8 mouse cellular contexts compared by ENCODE assay signal in the genomic region with DNA sequence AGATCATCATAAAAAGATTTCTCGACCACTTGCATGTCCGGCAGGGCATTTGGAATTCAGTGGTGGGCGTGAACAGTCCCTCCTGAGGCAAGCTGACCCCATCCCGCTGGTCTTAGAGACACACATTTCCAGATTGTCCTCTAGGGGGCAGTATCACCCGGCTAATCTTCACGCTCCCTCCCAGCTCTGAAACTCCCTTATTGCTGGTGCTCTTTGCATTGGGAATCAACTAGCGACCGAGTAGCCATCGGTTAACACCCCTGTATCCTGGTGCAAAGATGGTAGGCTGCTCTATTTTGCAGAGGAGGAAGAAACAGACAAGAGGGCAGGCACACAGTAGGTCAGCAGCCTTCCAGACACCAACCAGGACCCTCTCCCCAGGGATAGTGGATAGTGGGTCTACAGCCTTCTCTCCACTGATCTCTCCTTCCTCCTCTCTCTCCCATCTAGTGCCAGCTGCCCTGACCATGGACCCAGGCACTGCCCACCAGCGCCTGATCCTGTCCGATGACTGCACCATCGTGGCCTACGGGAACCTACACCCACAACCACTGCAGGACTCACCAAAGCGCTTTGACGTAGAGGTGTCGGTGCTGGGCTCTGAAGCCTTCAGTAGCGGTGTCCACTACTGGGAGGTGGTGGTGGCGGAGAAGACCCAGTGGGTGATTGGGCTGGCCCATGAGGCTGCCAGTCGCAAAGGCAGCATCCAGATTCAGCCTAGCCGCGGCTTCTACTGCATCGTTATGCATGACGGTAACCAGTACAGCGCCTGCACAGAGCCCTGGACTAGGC. TPM values are rescaled to one million over a fixed set of nuclear protein-coding genes. Genes with fewer than 3 reads are reported as not detected.
A peak's percentile ranks its signal among the peaks of the same experiment; 100 is the strongest.
DNase-seq lines count a peak whose midpoint lies in the region; ATAC-seq and TF ChIP-seq lines count a peak whose summit lies in the region.
"Had no signal": no experiment of that assay in that cellular context is flagged by ENCODE, and none has a peak within 500 bp of the region (broad histone marks: within the 10 kb centered on the region; RNA-seq: fewer than 3 reads in every experiment).

No protein-coding gene starts in this region.

- H3K4me1 ChIP-seq in midbrain, embryonic 10.5 days, result peaks cover 37% of the 10 kb centered on the region
- no peaks in the 10 kb centered on the region for H3K4me1 ChIP-seq in midbrain, embryonic 15.5 days
- H3K4me1 ChIP-seq in hindbrain, embryonic 13.5 days (replicated peaks), result peaks cover 35% of the 10 kb centered on the region
- H3K4me1 ChIP-seq in lung, embryonic 14.5 days (ENCODE audit: insufficient read depth), result peaks cover 6% of the 10 kb centered on the region
- peaks cover 3% of the 10 kb centered on the region; the same call in 1 of the 2 replicates for H3K4me1 ChIP-seq in small intestine, adult 2 months (ENCODE audit: control insufficient read depth, insufficient read depth, insufficient read length, low read length)

- 65% methylated on average over 24 of the region's 24 CpGs for WGBS in midbrain, embryonic 10.5 days
- WGBS in midbrain, embryonic 15.5 days, result 66% methylated on average over 24 of the region's 24 CpGs
- WGBS in hindbrain, embryonic 13.5 days, result 63% methylated on average over 24 of the region's 24 CpGs
- 62% methylated on average over 24 of the region's 24 CpGs for WGBS in lung, embryonic 14.5 days
- 60% methylated on average over 24 of the region's 24 CpGs for WGBS in small intestine, adult 2 months

- TF ChIP-seq CTCF in lung, embryonic 14.5 days (IDR thresholded peaks at IDR 0.05; ENCODE audit: low read depth), result peak; percentile 89
- peak; percentile 75; the same call in 1 of the 2 replicates for TF ChIP-seq CTCF in small intestine, adult 2 months (IDR thresholded peaks at IDR 0.05; ENCODE audit: extremely low read depth, insufficient read length, insufficient replicate concordance, low read depth, low read length)

- H3K9ac ChIP-seq in midbrain, embryonic 15.5 days, result no peak overlapping the region
- no peak overlapping the region for H3K9ac ChIP-seq in hindbrain, embryonic 13.5 days
- no peak overlapping the region for H3K9ac ChIP-seq in lung, embryonic 14.5 days
- H3K9ac ChIP-seq: neural tube, embryonic 13.5 days had no signal

- no peak overlapping the region for H3K4me3 ChIP-seq in midbrain, embryonic 10.5 days
- no peak overlapping the region for H3K4me3 ChIP-seq in midbrain, embryonic 15.5 days
- H3K4me3 ChIP-seq in hindbrain, embryonic 13.5 days, result no peak overlapping the region
- no peak overlapping the region for H3K4me3 ChIP-seq in lung, embryonic 14.5 days (ENCODE audit: low read depth, low read length)
- no peak overlapping the region for H3K4me3 ChIP-seq in small intestine, adult 2 months (ENCODE audit: low read depth, low read length)
- H3K4me3 ChIP-seq: neural tube, embryonic 13.5 days had no signal

- no peak overlapping the region for H3K27ac ChIP-seq in midbrain, embryonic 10.5 days (replicated peaks)
- H3K27ac ChIP-seq in midbrain, embryonic 15.5 days, result no peak overlapping the region
- no peak overlapping the region for H3K27ac ChIP-seq in hindbrain, embryonic 13.5 days
- no peak overlapping the region for H3K27ac ChIP-seq in lung, embryonic 14.5 days (ENCODE audit: low read depth)
- H3K27ac ChIP-seq in small intestine, adult 2 months (ENCODE audit: insufficient read depth, low read depth, low read length), result no peak overlapping the region
- H3K27ac ChIP-seq: neural tube, embryonic 13.5 days had no signal

- H3K36me3 ChIP-seq in midbrain, embryonic 10.5 days, result 0 out of 2 replicates have a peak, but pooled peaks cover 11% of the 10 kb centered on the region
- peaks cover 11% of the 10 kb centered on the region; the same call in 1 of the 2 replicates for H3K36me3 ChIP-seq in midbrain, embryonic 15.5 days (replicated peaks)
- H3K36me3 ChIP-seq in hindbrain, embryonic 13.5 days, result peaks cover 34% of the 10 kb centered on the region
- H3K36me3 ChIP-seq in lung, embryonic 14.5 days (ENCODE audit: insufficient read depth), result peaks cover 14% of the 10 kb centered on the region
- H3K36me3 ChIP-seq in small intestine, adult 2 months (ENCODE audit: control insufficient read depth, insufficient read depth, low read length), result no peaks in the 10 kb centered on the region

- no peaks in the 10 kb centered on the region for H3K9me3 ChIP-seq in midbrain, embryonic 10.5 days (replicated peaks)
- H3K9me3 ChIP-seq in midbrain, embryonic 15.5 days, result no peaks in the 10 kb centered on the region
- H3K9me3 ChIP-seq in hindbrain, embryonic 13.5 days, result no peaks in the 10 kb centered on the region
- no peaks in the 10 kb centered on the region for H3K9me3 ChIP-seq in lung, embryonic 14.5 days (ENCODE audit: low read depth, low read length)
- H3K9me3 ChIP-seq: neural tube, embryonic 13.5 days had no signal

- DNase-seq in midbrain, embryonic 10.5 days (ENCODE audit: low spot score), result peak; percentile 62
- peak; percentile 30 for DNase-seq in T-cell, adult 2 months (ENCODE audit: low spot score)
- peak; percentile 80 to 81 for DNase-seq in cerebellum, postnatal 14 days
- peak; percentile 84 for DNase-seq in lung, embryonic 14.5 days

- ATAC-seq in midbrain, embryonic 15.5 days (replicated peaks), result no peak
- ATAC-seq in hindbrain, embryonic 13.5 days (ENCODE audit: low FRiP score), result peak; percentile 15; the same call in 1 of the 2 replicates
- 0 out of 2 replicates have a peak, but pooled peaks have one; percentile 11 for ATAC-seq in lung, embryonic 14.5 days (ENCODE audit: insufficient read depth)

- H3K4me2 ChIP-seq in midbrain, embryonic 15.5 days, result no peak overlapping the region
- H3K4me2 ChIP-seq in hindbrain, embryonic 13.5 days, result no peak overlapping the region
- no peak overlapping the region for H3K4me2 ChIP-seq in lung, embryonic 14.5 days
- H3K4me2 ChIP-seq: neural tube, embryonic 13.5 days had no signal

- H3K27me3 ChIP-seq in midbrain, embryonic 10.5 days (ENCODE audit: low read depth, poor library complexity, severe bottlenecking), result peaks cover 7% of the 10 kb centered on the region; the same call in 1 of the 2 replicates
- H3K27me3 ChIP-seq in midbrain, embryonic 15.5 days (replicated peaks), result no peaks in the 10 kb centered on the region
- H3K27me3 ChIP-seq in hindbrain, embryonic 13.5 days, result no peaks in the 10 kb centered on the region
- H3K27me3 ChIP-seq in lung, embryonic 14.5 days (ENCODE audit: insufficient read depth, low read length), result no peaks in the 10 kb centered on the region
- H3K27me3 ChIP-seq in small intestine, adult 2 months (ENCODE audit: control insufficient read depth, insufficient read depth, low read length), result no peaks in the 10 kb centered on the region
- H3K27me3 ChIP-seq: neural tube, embryonic 13.5 days had no signal

- TF ChIP-seq POLR2A in small intestine, adult 2 months (IDR thresholded peaks at IDR 0.05; ENCODE audit: low read depth, low read length), result no peak

RNA-seq across cellular contexts. Expression of a gene that starts 25.4 kb away (rescaled TPM):
- polyA plus RNA-seq in midbrain, embryonic 10.5 days (2016; fragmentation: Nextera tagmentation; extraction: Ambion mirVana), result 7.6 and 10.0 TPM in 2 replicates
- polyA plus RNA-seq in midbrain, embryonic 15.5 days (2015; fragmentation: Nextera tagmentation; extraction: Ambion mirVana), result 21.3 and 21.5 TPM in 2 replicates
- polyA plus RNA-seq in hindbrain, embryonic 13.5 days (2015; fragmentation: Nextera tagmentation; extraction: Ambion mirVana), result 19.2 and 20.0 TPM in 2 replicates
- polyA plus RNA-seq in lung, embryonic 14.5 days (2014; fragmentation: Nextera tagmentation; extraction: Ambion mirVana), result 8.4 and 8.5 TPM in 2 replicates
- polyA plus RNA-seq in small intestine, adult 2 months (2012; rRNA removed), result 3.0 and 7.7 TPM in 2 replicates

RNA-seq across cellular contexts. Expression of a gene that starts 53.5 kb away (rescaled TPM):
- 11.1 and 14.9 TPM in 2 replicates for polyA plus RNA-seq in midbrain, embryonic 10.5 days (2016; fragmentation: Nextera tagmentation; extraction: Ambion mirVana)
- 19.1 and 23.2 TPM in 2 replicates for polyA plus RNA-seq in midbrain, embryonic 15.5 days (2015; fragmentation: Nextera tagmentation; extraction: Ambion mirVana)
- 18.4 and 19.9 TPM in 2 replicates for polyA plus RNA-seq in hindbrain, embryonic 13.5 days (2015; fragmentation: Nextera tagmentation; extraction: Ambion mirVana)
- polyA plus RNA-seq in lung, embryonic 14.5 days (2014; fragmentation: Nextera tagmentation; extraction: Ambion mirVana), result 17.6 and 21.2 TPM in 2 replicates
- polyA plus RNA-seq in small intestine, adult 2 months (2012; rRNA removed), result 2.3 and 3.2 TPM in 2 replicates

Comparison
In these comparisons a context has a peak if more than half of its experiments do, and no peak if none do; other contexts are left out.
1. DNase-seq: peak in every context shown above with its lines; median percentile 84 in lung, embryonic 14.5 days; 80 in cerebellum, postnatal 14 days; 62 in midbrain, embryonic 10.5 days; 30 in T-cell, adult 2 months.